Mouse (Mus musculus) mouse trophoblast stem cell (cell line): ENCODE data around the gene Ephb4.

Experiments
- in situ Hi-C, 2 experiments: fragments of 300-500 bp; cut with MseI, MboI; formaldehyde crosslinking; loops; 2 replicates in 1 of 2; 3 replicates in 1 of 2; pipeline ENCODE4 v1.15.1; 2025

Ephb4 gene

DNA sequence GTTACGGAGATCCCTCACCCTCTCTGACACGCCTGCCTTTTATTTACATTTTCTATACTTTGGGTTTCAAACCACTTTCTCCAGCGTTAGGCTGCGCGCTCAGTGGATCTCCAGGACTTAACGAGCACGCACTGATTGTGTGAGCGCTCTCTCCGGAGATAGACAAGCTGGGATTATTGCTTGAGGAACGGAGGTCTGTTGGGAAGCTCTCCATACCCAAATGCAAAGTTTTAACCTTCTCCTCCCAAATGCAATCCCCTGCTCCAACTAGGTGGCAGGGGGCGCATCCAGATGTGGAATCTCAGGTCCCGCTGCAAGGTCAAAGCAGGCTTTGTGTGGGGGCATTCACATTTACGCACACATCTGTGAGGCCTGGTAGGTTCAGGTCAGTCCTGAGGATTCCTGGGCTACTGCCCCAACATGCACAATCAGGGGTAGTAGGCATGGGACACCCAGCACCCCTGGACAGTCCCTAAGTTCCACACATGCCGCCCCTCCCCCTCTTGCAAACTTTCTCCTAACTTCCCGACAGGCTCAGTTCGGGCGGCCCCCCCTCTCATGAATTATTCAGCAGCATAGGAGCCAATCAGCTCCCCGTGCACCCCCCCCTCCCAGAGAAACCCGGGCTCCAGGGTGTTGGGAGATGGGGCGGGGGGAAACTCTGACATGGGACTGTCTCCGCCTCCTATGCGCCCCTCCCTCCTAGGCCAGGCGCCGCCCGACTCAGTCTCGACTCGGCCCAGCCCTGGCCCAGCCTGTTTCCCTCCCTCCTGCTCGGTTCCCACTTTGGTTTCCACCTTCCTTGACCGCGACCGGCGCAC, at the start of gene Ephb4:
Ephb4 (plus strand) TSS at position 726 of the 821 bp plus-strand sequence.
- in situ Hi-C loops, result no loop called here

- in situ Hi-C loops, result no loop called here
These were observed 48.7 kb upstream of the Ephb4 start for GRCm38 (mm10) chr5:137301253-137301652.

DNA sequence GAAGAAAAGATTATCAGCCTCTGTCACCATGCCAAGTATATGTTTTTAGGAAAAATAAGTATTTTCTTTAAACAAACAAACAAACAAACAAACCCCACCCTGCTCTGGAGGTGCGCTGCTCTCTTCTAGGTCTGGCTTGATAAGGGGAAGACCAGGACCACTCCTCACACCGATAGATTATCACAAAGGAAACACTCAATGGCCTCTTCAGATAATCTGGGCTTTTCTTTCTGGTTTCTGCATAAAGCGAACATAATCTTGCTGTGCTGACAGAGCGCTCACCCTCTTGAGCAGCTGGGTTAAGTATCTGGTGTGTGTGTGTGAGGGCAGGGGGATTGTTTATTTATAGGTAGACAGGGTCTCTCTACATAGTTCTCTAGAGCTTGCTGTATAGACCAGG, 46.3 kb upstream of the Ephb4 start:
- in situ Hi-C loops, result no loop called here

GRCm38 (mm10) chr5:137304165-137304564, 45.7 kb upstream of the Ephb4 start:
- in situ Hi-C loops, result no loop called here

DNA sequence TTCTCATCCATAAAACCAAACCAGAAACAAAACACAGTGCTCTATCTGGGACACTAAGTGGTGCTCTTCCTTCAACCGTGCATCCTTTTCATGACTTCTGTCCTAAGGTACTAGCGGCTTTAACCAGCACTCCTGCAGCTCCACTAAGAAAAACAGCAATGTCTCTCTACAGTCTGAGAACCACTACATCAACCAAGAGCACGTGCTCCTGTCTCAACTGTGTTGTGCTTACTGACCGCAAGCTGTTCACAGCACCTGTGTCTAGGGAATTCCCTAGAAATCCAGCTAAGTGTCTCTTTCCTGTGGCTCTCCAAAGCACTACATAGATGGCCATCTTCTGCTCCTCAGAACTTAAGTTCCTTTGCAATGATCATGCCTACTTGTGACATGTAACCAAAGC, 45.1 kb upstream of the Ephb4 start:
- in situ Hi-C loops, result no loop called here

DNA sequence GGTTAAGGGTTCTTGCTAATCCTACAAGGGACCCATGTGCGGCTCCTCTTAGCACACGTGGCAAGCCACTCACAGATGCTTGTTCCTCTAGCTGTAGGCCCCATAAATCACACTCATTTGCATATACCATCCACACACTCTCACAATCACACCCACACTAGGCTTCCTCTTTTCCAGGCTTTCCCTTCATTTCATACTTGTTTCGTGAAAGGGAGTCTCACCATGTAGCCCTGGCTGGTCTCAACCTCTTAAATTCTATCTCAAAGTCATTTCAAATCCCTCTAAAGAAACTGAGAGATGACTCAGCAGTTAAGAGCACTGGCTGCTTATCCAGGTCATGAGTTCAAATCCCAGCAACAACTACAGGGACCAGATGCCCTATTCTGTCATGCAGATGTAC, 44.1 kb upstream of the Ephb4 start:
- in situ Hi-C loops, result no loop called here

- in situ Hi-C loops, result no loop called here
These were observed 43.4 kb upstream of the Ephb4 start for GRCm38 (mm10) chr5:137306439-137307005.

- in situ Hi-C loops, result no loop called here
These were observed 42.6 kb upstream of the Ephb4 start, which contains the start of gene Srrt for GRCm38 (mm10) chr5:137307071-137307912. Gene Srrt (minus strand): TSS chr5:137307674.

- in situ Hi-C loops, result no loop called here
These were observed 41.6 kb upstream of the Ephb4 start for GRCm38 (mm10) chr5:137308356-137308755.

DNA sequence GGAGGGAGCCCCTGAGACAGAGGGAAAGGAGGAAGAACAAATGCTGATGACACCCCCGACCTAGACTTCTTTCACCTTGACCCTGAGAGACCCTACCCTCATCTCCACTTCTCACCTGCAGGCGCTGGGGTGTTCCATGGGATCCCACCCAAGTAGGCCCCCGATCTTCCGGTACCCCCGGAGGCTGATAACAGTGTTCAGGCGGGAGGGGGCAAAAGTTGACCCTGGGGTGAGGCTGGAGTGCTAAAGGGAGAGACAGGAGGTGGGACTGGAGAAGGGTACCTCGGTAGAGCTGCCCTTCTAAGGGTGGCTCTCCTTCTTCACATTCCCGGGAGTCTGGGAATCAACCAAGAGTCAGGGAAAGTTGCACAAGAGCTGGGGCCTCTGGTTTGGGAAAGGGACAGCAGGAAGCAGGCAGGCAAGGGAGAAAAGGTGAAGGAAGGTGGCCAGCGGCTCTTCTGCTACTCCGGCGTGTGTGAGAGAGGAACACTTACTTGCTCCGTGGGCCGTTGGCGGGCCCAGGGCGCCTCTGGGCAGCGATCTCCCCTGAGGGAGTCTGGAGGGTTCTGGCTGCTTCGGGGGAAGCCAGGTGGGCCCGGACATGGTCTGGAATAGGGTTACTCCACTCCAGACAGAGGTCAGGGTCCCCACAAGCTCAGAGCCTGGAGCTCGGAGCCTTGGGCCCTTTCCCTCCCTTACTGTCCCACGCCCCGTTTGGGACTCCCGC, 36.3 kb upstream of the Ephb4 start:
- in situ Hi-C loops, result no loop called here

DNA sequence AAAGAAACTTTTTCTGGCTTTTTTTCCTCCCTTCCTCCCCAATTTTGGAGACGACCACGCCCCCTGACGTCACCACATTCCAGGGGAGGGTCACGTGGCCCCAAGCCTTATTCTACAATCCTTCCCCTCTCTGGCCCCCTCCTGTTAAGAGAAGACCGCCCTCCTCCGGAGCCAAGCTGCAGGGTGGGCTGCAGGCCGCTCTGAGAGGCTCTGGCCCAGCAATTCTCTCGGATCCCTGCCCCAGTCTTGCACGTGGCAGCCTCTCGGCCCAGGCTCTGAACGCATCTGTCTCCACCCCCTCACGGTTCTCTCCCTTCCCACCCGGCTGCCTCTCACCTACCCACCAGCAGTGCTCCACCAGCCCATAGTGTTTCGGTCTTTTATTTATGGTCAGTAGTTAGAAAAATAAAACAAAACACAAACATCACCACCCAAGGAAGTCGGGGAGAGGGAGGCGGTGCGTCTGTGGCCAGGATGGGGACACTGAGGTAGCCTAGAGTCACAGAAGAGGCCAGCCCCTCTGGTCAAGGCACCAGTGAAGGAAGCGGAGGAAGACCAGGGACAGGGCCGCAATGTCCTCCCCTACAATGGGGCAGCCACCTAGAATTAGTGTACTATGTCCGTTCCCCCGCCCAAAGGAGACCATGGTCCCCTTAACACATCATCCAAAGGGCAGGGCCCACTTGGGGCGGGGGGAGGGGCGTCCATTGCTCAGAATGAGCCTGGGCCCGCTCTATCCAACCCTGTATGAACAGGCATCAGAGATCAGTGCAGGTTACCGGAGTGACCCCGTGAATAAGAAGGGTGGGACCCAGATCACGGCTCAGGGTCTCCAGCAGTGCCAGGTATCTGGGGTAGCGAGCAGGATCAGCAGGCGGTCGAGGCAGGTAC, 35.5 kb upstream of the Ephb4 start, which contains the start of gene Trip6:
Trip6 (minus strand) TSS at position 212 of the 891 bp plus-strand sequence.
- in situ Hi-C loops, result no loop called here

DNA sequence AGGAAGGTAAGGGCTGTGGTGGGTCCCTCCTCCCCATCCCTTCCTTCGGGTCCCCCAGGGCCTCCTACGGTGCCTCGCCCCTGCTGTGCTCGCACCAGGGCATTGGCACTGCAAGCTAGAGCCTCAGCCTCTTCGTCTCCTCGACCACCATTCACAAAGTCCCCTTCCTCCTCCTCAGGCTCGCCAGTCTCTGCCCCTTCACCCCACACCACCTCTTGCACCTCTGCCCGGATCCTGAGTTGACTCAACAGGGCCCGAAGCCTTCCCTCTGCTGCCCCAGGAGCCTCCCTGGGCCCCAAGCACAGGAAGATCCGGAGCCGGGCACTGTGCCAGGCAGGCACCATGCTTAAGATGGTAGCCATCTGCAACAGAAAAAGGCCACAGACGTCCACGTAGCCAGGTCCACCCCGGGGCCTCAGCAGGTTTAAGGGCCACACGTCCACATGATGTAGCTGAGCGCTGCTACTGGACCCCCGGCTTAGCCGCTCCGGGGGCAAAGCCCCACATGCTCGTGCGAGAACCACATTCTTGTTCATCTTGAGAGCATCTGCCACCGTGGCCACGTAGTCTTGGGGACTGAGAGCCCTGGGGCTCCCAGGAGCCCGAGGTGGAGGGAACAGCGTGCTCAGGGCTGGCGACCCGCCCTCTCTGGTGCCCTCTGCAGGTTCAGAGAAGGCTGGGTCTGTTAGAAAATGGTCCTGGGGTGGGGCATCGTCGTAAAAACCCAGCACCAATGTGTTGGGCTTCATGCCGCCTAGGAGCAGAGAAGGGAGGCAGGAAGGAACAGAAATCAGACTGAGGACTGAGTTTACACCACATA, 34.6 kb upstream of the Ephb4 start:
- in situ Hi-C loops, result no loop called here

- in situ Hi-C loops, result no loop called here
These were observed 32.5 kb upstream of the Ephb4 start for GRCm38 (mm10) chr5:137317361-137317760.

DNA sequence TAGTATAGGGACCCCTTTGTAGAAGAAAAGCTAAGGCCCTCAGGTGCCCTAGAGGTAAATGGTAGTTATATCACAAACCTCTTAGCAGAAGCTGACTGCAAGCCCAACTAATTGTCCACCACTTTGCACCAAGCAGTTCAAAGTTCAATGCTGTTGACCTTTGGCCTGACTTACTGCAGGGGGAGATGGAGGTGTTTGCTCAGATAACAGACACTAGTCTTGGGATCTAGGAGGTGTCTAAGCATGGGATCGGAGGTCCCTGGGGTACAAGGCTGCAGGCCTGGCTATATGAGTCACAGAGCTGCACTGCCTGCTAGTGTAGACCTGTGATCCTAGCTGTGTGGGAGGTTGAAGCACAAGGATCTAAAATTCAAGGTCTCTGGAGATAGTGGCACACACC, 31.3 kb upstream of the Ephb4 start:
- in situ Hi-C loops, result no loop called here

DNA sequence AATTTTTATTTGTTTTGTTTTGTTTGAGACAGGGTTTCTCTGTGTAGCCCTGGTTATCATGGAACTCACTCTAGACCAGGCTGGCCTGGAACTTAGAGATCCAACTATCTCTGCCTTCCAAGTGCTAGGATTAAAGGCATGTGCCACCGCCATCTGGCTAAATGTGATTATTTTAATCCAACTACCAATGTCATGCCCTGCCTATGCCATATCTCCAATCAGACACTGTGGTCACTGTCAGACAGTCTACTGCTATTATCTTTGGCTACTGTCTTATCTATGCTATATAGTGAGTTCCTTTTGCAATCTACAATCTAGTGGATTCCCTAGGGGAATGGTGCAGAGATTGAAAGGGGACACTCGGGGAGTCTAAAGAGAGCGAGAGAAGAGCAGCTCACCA, 28.9 kb upstream of the Ephb4 start:
- in situ Hi-C loops, result no loop called here

GRCm38 (mm10) chr5:137330910-137331309, 19.0 kb upstream of the Ephb4 start:
- in situ Hi-C loops, result no loop called here

DNA sequence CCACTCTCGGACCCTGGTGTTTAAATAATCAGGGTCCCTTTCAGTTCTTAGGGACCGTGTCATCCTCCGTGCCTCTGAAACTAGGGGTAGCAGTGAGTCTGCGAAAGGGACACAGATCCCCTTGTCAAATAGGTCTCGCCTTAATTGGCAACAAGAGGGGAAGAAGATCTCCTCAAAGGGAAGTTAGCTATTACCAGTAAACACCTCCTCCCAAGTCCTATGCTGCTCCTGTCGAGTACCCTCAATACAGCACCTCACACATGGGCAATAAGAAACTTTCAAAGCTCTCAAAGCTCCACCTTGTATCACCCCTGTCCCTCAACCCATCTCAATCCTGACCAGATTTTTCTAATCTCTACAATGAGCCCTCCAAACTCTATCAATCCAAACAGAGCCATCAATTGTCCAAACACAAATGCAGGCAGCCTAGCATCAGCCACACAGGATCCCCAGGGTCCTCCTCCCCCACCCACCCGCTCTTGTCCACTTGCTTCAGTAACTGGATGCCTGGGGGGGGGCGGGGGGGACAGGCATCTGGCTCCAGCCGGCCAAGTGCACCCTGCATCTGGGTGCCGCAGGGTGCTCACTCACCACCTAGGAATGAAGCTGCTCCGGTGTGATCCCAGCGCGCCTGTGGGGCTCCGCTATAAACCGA, 16.9 kb upstream of the Ephb4 start:
- in situ Hi-C loops, result no loop called here

- in situ Hi-C loops, result no loop called here
These were observed 16.3 kb upstream of the Ephb4 start, which contains the start of gene Slc12a9 for GRCm38 (mm10) chr5:137333512-137334174. Gene Slc12a9 (minus strand): TSS chr5:137333597.

DNA sequence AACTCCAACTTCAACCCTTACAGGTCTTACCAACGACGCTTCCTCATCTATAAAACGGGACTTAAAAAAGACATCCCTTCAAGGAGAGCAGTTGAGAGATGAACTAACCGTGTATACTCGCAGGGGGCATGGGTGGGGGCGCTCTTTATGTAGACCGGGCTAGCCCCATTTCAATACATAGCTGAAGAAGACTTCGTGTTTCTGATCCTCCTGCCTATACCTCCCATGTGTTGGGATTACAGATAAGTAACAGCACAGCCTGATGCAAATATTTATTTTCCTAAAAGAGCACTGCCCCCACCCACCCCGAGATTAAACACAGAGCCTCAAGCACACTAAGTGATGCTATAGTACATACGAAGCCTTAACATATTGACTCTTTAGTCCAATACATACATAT, 15.6 kb upstream of the Ephb4 start:
- in situ Hi-C loops, result no loop called here
